Mouse (Mus musculus): ENCODE measurements at regions not wholly inside any gene's neighbourhood (a gene's known extent, or its start where the extent isn't known, plus 50 kb on each side); places are given as distances from the start of the nearest gene placed in this dataset.

- DNase-seq = peak; percentile 18
These were observed 63.0 kb upstream of the Rreb1 start for GRCm38 (mm10) chr13:37715058-37715712.

DNA sequence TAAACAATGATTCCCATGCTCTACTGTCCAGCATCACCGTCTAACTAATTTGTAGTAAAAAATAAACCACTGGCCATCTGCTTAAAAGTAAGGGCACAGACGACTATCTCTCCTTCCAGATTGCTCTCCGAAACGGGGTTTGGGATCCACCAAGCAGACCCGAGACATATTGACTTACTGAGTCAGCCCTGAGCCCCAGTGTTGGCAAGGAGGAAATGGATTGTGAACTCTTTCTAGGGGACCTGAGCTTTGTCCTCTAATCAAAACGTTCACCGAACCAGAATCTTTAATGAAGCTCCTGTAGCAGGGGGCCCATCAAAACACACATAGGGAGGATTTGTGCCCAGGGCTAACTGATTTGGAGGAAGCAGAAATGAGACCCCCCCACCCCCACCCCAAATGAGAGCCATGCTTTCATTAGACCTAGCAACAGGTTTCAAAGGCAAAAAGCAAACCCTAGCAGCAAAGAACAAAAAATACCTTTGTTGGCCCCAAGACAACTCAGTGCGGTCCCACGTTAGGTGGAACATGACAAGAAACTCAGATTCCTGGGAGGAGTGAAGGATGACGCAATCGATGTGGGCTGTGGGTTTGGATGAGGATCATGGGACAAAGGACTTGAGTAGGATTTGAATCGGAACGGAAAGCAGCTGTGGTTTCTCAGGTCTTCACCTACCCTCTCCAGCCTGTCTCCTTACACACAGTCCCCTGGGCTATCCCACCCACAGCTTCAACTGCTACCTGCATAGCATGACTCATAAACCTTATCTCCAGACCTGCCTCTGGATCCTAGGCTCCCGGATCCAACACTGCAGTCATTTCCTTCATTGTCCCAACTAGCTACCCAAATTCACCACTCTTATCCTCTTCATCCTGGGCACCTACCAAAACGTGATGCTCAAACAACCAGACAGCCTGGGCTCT, 62.2 kb upstream of the Rreb1 start:
- DNase-seq = no peak

GRCm38 (mm10) chr13:37717793-37718192, 60.4 kb upstream of the Rreb1 start:
- no peak for DNase-seq

GRCm38 (mm10) chr13:37718364-37718763, 59.8 kb upstream of the Rreb1 start:
- no peak for DNase-seq

Measured in kidney, adult 18-20 months (tissue).